ENCODE assay signal across 9 mouse cellular contexts in the genomic region with DNA sequence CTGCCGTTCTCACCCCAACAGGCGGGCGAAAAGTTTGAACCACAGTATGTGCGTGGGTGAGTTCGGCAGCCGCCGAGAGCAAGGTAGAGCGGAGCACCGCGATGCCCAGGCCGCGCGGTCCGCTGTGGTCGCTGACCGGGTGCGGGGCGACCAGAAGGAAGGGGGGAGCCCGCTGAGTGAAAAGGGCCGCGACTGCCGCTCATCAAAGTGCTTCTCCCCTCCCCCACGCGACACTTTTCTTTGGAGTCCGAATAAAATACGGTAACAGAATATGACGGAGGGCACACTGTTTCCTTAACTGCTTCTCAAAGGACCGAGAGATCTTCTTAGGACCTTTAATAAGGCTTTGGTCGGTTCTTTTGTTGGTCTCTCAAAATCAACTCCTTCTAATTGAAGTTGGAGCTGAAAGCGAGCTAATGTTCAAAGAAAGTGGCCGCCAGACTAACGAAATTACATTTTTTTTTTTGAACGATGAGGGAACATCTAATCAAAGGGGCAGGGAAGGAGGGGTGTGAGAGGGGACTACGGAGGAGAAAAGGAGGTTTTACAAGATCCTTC. TPM values are rescaled to one million over a fixed set of nuclear protein-coding genes. Genes with fewer than 3 reads are reported as not detected.
A peak's percentile ranks its signal among the peaks of the same experiment; 100 is the strongest.
DNase-seq lines count a peak whose midpoint lies in the region; ATAC-seq and TF ChIP-seq lines count a peak whose summit lies in the region.
"Had no signal": no experiment of that assay in that cellular context is flagged by ENCODE, and none has a peak within 500 bp of the region (broad histone marks: within the 10 kb centered on the region; RNA-seq: fewer than 3 reads in every experiment).

A gene (minus strand): TSS at position 115 of the 558 bp plus-strand sequence.

- no peaks in the 10 kb centered on the region for H3K79me2 ChIP-seq in C2C12 (ENCODE audit: control insufficient read depth, insufficient read depth)

- under 1% methylated on average over 34 of the region's 34 CpGs for WGBS in limb, embryonic 12.5 days
- under 1% methylated on average over 34 of the region's 34 CpGs for WGBS in neural tube, embryonic 13.5 days

- intact Hi-C loops in gastrocnemius, adult 2 months (cut with DNase I), result loop anchor here (5.0 kb wide), 1 partner anchor 204 kb away; no protein-coding TSS in a partner anchor
- intact Hi-C loops in heart, postnatal 10 days (cut with DNase I), result no loop called here

- H3K27me3 ChIP-seq in C2C12 (ENCODE audit: control insufficient read depth, insufficient read depth, insufficient read length), result no peaks in the 10 kb centered on the region
- peaks cover 99% of the 10 kb centered on the region for H3K27me3 ChIP-seq in limb, embryonic 12.5 days
- H3K27me3 ChIP-seq in neural tube, embryonic 13.5 days, result peaks cover 100% of the 10 kb centered on the region

- H3K9me3 ChIP-seq in limb, embryonic 12.5 days, result no peaks in the 10 kb centered on the region
- H3K9me3 ChIP-seq in neural tube, embryonic 13.5 days, result no peaks in the 10 kb centered on the region

- peaks cover 48% of the 10 kb centered on the region for H3K4me1 ChIP-seq in limb, embryonic 12.5 days (replicated peaks)
- H3K4me1 ChIP-seq in neural tube, embryonic 13.5 days (replicated peaks), result peaks cover 40% of the 10 kb centered on the region

- H3K4me3 ChIP-seq in gastrocnemius, adult 2 months, result peak within 1 kb of the TSS; percentile 86
- H3K4me3 ChIP-seq in C2C12 (ENCODE audit: insufficient read depth, poor library complexity, severe bottlenecking), result peak within 1 kb of the TSS; percentile 49
- peak within 1 kb of the TSS; percentile 56 for H3K4me3 ChIP-seq in limb, embryonic 12.5 days (replicated peaks)
- peak within 1 kb of the TSS; percentile 36 for H3K4me3 ChIP-seq in neural tube, embryonic 13.5 days

- TF ChIP-seq CTCF in gastrocnemius, adult 2 months (IDR thresholded peaks at IDR 0.05), result no peak
- TF ChIP-seq CTCF in C2C12 (IDR thresholded peaks at IDR 0.05; ENCODE audit: control insufficient read depth, insufficient read depth, insufficient read length), result no peak

- no peaks in the 10 kb centered on the region for H3K36me3 ChIP-seq in C2C12 (ENCODE audit: control insufficient read depth, insufficient read depth)
- no peaks in the 10 kb centered on the region for H3K36me3 ChIP-seq in limb, embryonic 12.5 days
- no peaks in the 10 kb centered on the region for H3K36me3 ChIP-seq in neural tube, embryonic 13.5 days

- peak within 1 kb of the TSS; percentile 85 for H3ac ChIP-seq in C2C12 (ENCODE audit: control insufficient read depth, insufficient read length, low read depth)

- H3K27ac ChIP-seq in gastrocnemius, adult 2 months, result no peak within 1 kb of the TSS
- 0 out of 2 replicates have a peak within 1 kb of the TSS, but pooled peaks have one; percentile 29 for H3K27ac ChIP-seq in limb, embryonic 12.5 days
- H3K27ac ChIP-seq in neural tube, embryonic 13.5 days (replicated peaks), result no peak within 1 kb of the TSS

- peak within 1 kb of the TSS; percentile 95 for H3K4me2 ChIP-seq in limb, embryonic 12.5 days
- peak within 1 kb of the TSS; percentile 57 for H3K4me2 ChIP-seq in neural tube, embryonic 13.5 days

- ATAC-seq in limb, embryonic 12.5 days (ENCODE audit: insufficient number of reproducible peaks, insufficient read depth, low FRiP score, low TSS enrichment, low read depth), result no peak
- no peak for ATAC-seq in neural tube, embryonic 13.5 days (ENCODE audit: low read depth)
- no peak for ATAC-seq in megakaryocyte-erythroid progenitor cell, adult 5-6 weeks (replicated peaks; ENCODE audit: low FRiP score, low TSS enrichment, poor library complexity, severe bottlenecking)

- H3K79me3 ChIP-seq in C2C12 (ENCODE audit: low read depth), result no peaks in the 10 kb centered on the region

- peak; percentile 26 for DNase-seq in gastrocnemius, adult 2 months
- DNase-seq in gastrocnemius, adult 8-10 months (ENCODE audit: low spot score in 2 of 2), result no peak
- peak; percentile 78 for DNase-seq in embryo, embryonic 11 days
- peak; percentile 41 to 51 for DNase-seq in heart, postnatal 10 days

- peak within 1 kb of the TSS; percentile 58 for H3K9ac ChIP-seq in limb, embryonic 12.5 days (replicated peaks)
- 0 out of 2 replicates have a peak within 1 kb of the TSS, but pooled peaks have one; percentile 22 for H3K9ac ChIP-seq in neural tube, embryonic 13.5 days

TF ChIP-seq in C2C12, 6 proteins besides CTCF, POLR2A, EP300 and RAD21:
- TF ChIP-seq MYOD1 (IDR thresholded peaks at IDR 0.05; ENCODE audit: control insufficient read depth, insufficient read length, low read depth), result no peak
- no peak for TF ChIP-seq MYOG (IDR thresholded peaks at IDR 0.05; ENCODE audit: control insufficient read depth, extremely low read depth, insufficient read length)
- TF ChIP-seq MAX (IDR thresholded peaks at IDR 0.05), result no peak
- TF ChIP-seq FOSL1 (IDR thresholded peaks at IDR 0.05; ENCODE audit: insufficient read depth, low read length, poor library complexity, severe bottlenecking), result no peak
- TF ChIP-seq USF1 (IDR thresholded peaks at IDR 0.05; ENCODE audit: low read depth), result no peak
- TF ChIP-seq CEBPB (IDR thresholded peaks at IDR 0.05; ENCODE audit: low read depth), result no peak

RNA-seq across cellular contexts. Expression of the gene that starts here (rescaled TPM):
- not detected for total RNA-seq in gastrocnemius, adult 2 months (2021)
- not detected for total RNA-seq in gastrocnemius, adult 8-10 months (2022)
- 0.84 TPM for polyA plus RNA-seq in C2C12 (2012; fragmentation: generic; extraction: Trizol)
- total RNA-seq in heart, postnatal 10 days (2021), result not detected
- 0.97 and 1.1 TPM in 2 replicates for polyA plus RNA-seq in limb, embryonic 12.5 days (2016; fragmentation: Nextera tagmentation; extraction: Ambion mirVana)
- not detected in 2 replicates for polyA plus RNA-seq in neural tube, embryonic 13.5 days (2015; fragmentation: Nextera tagmentation; extraction: Ambion mirVana)
- not detected in 2 replicates for total RNA-seq in megakaryocyte-erythroid progenitor cell, adult 5-6 weeks (2014; fragmentation: Nextera tagmentation)
- not detected in 2 replicates for total RNA-seq in megakaryocyte-erythroid progenitor cell, adult 5-6 weeks (2017)
- polyA plus RNA-seq: large intestine, adult 2 months had no signal

Comparison
In these comparisons a context has a peak if more than half of its experiments do, and no peak if none do; other contexts are left out.
1. Peak in DNase-seq and H3K4me3 ChIP-seq in gastrocnemius, adult 2 months; RNA of the gene not detected or under 1 TPM.
2. Peak in DNase-seq in heart, postnatal 10 days; RNA of the gene not detected or under 1 TPM.
3. H3K4me3 ChIP-seq: peak in every context shown above with its lines; median percentile 86 in gastrocnemius, adult 2 months; 56 in limb, embryonic 12.5 days; 49 in C2C12; 36 in neural tube, embryonic 13.5 days.